Mouse (Mus musculus): Measurements from ENCODE around the gene Supt5. TPM values are rescaled to one million over a fixed set of nuclear protein-coding genes. Genes with fewer than 3 reads are reported as not detected.

The Supt5 gene
- total and polyA plus RNA-seq, 3 experiments, result 35.5 to 111 (median 67.3) TPM

GRCm38 (mm10) chr7:28311926-28312543 lies 26.5 kb downstream of the Supt5 start, which contains the start of gene Timm50:
Timm50 (minus strand) TSS chr7:28312072.
- Histone ChIP-seq H3K4me1 (ENCODE audit: control insufficient read depth in 1 of 2, insufficient read depth in 2 of 2) (peaks cover 3 to 12% of the 10 kb centered on the region in 2 experiments; a peak in 3 of 4 replicates), H3K9me3 (replicated peaks; ENCODE audit: low read length) (no peaks in the 10 kb centered on the region), H3K27ac (ENCODE audit: insufficient read depth, low read depth) (no peak within 1 kb of the TSS), H3K27me3 (replicated peaks) (no peaks in the 10 kb centered on the region), H3K9ac (ENCODE audit: insufficient read depth, low read depth) (peak within 1 kb of the TSS; percentile 90), H3K4me2 (ENCODE audit: insufficient read depth, low read depth, poor library complexity, severe bottlenecking) (peak within 1 kb of the TSS; percentile 91), H3K4me3 (replicated peaks in 1 of 3; ENCODE audit: low read depth in 2 of 3, low read length in 2 of 3, poor library complexity in 1 of 3) (peak within 1 kb of the TSS; percentile 87 to 94 (median 87)), H3K79me2 (replicated peaks; ENCODE audit: control insufficient read depth, extremely low read depth, insufficient read depth, poor library complexity, severe bottlenecking) (peaks cover 17% of the 10 kb centered on the region), H3K36me3 (replicated peaks in 1 of 2; ENCODE audit: control insufficient read depth in 1 of 2, insufficient read depth in 1 of 2, low read length in 1 of 2) (peaks cover 55 to 66% of the 10 kb centered on the region in 2 experiments)
- DNase-seq (ENCODE audit: extremely low read depth), result peak; percentile 94
- in situ Hi-C loops (cut with MboI; ENCODE audit: low pct_ligation_motif_present, low pct_unique_long_range_greater_than_20kb, low sequenced_read_pairs), result no loop called here
- dilution Hi-C loops (cut with MboI; ENCODE audit: extremely low pct_ligation_motif_present, extremely low pct_unique_long_range_greater_than_20kb, low sequenced_read_pairs), result no loop called here
- TF ChIP-seq E2F4 (IDR thresholded peaks at IDR 0.05; ENCODE audit: insufficient replicate concordance, low read depth, low read length) (peak; percentile 98), NRF1 (IDR thresholded peaks at IDR 0.05; ENCODE audit: low read depth, low read length) (peak; percentile 68), JUND (conservative IDR thresholded peaks at IDR 0.05; ENCODE audit: low read depth, low read length) (no peak), ZNF384 (IDR thresholded peaks at IDR 0.05; ENCODE audit: low read depth, low read length) (no peak), MAX (IDR thresholded peaks at IDR 0.05; ENCODE audit: low read length) (peak; percentile 65; the same call in 1 of the 2 replicates), CTCF (conservative IDR thresholded peaks at IDR 0.05 in 1 of 2, IDR thresholded peaks at IDR 0.05 in 1 of 2; ENCODE audit: low read depth in 2 of 2, low read length in 2 of 2) (no peak), ZKSCAN1 (IDR thresholded peaks at IDR 0.05; ENCODE audit: borderline replicate concordance, low read depth, low read length) (no peak), ZC3H11A (IDR thresholded peaks at IDR 0.05; ENCODE audit: low read depth, low read length) (no peak), ZMIZ1 (IDR thresholded peaks at IDR 0.05; ENCODE audit: low read depth, low read length) (peak; percentile 75; the same call in 1 of the 2 replicates), SMC3 (IDR thresholded peaks at IDR 0.05; ENCODE audit: low read depth, low read length) (no peak), TBP (conservative IDR thresholded peaks at IDR 0.05; ENCODE audit: low read depth, low read length) (peak; percentile 82), UBTF (IDR thresholded peaks at IDR 0.05; ENCODE audit: low read depth, low read length) (no peak), MEF2A (IDR thresholded peaks at IDR 0.05; ENCODE audit: borderline replicate concordance, low read depth, low read length) (peak; percentile 42; the same call in 1 of the 2 replicates), ETS1 (conservative IDR thresholded peaks at IDR 0.05; ENCODE audit: low read depth, low read length) (no peak), KAT2A (IDR thresholded peaks at IDR 0.05; ENCODE audit: insufficient replicate concordance, low read length) (peak; percentile 82; the same call in 1 of the 2 replicates), HCFC1 (IDR thresholded peaks at IDR 0.05; ENCODE audit: low read depth, low read length) (peak; percentile 88), BHLHE40 (IDR thresholded peaks at IDR 0.05; ENCODE audit: low read depth, low read length) (no peak), MAFK (IDR thresholded peaks at IDR 0.05; ENCODE audit: insufficient replicate concordance, low read length) (no peak; the same call in 1 of the 2 replicates), MYC (IDR thresholded peaks at IDR 0.05; ENCODE audit: low read depth, low read length) (peak; percentile 76), PAX5 (IDR thresholded peaks at IDR 0.05; ENCODE audit: low read length) (no peak), USF1 (IDR thresholded peaks at IDR 0.05; ENCODE audit: low read depth, low read length) (no peak), RAD21 (IDR thresholded peaks at IDR 0.05; ENCODE audit: low read depth, low read length) (no peak), NELFE (IDR thresholded peaks at IDR 0.05; ENCODE audit: low read depth, low read length) (peak; percentile 90), SIN3A (IDR thresholded peaks at IDR 0.05; ENCODE audit: low read length) (peak; percentile 95), CHD2 (IDR thresholded peaks at IDR 0.05; ENCODE audit: low read length) (peak; percentile 76; the same call in 1 of the 2 replicates), EP300 (IDR thresholded peaks at IDR 0.05; ENCODE audit: low read length) (no peak), MXI1 (IDR thresholded peaks at IDR 0.05; ENCODE audit: low read depth, low read length) (peak; percentile 86; the same call in 1 of the 2 replicates), USF2 (conservative IDR thresholded peaks at IDR 0.05; ENCODE audit: low read depth, low read length) (no peak), TCF12 (IDR thresholded peaks at IDR 0.05; ENCODE audit: low read depth, low read length) (peak; percentile 95), POLR2AphosphoS2 (IDR thresholded peaks at IDR 0.05; ENCODE audit: low read depth, low read length) (peak; percentile 61; the same call in 1 of the 2 replicates), MAZ (IDR thresholded peaks at IDR 0.05; ENCODE audit: low read depth, low read length) (0 out of 2 replicates have a peak, but pooled peaks have one; percentile 23), ELF1 (IDR thresholded peaks at IDR 0.05; ENCODE audit: low read depth, low read length) (peak; percentile 65; the same call in 1 of the 2 replicates), JUN (IDR thresholded peaks at IDR 0.05; ENCODE audit: insufficient read depth, low read depth, low read length) (no peak), GABPA (IDR thresholded peaks at IDR 0.05; ENCODE audit: insufficient replicate concordance, low read depth, low read length) (no peak), IRF4 (IDR thresholded peaks at IDR 0.05; ENCODE audit: low read depth, low read length) (0 out of 2 replicates have a peak, but pooled peaks have one; percentile 43), CHD1 (IDR thresholded peaks at IDR 0.05; ENCODE audit: low read depth, low read length) (no peak), RCOR1 (conservative IDR thresholded peaks at IDR 0.05; ENCODE audit: low read depth, low read length) (no peak), POLR2A (IDR thresholded peaks at IDR 0.05; ENCODE audit: low read depth, low read length) (peak; percentile 90)
